Mouse (Mus musculus) C2C12 (cell line): ENCODE results near the gene Actl7b.

ENCODE experiments used
- CEBPB ChIP-seq: IDR thresholded peaks from one replicate; pipeline ENCODE4 v1.6.1; 2011; ENCODE audit warnings: low read depth, mild to moderate bottlenecking, control low read depth, moderate library complexity
- CTCF ChIP-seq: IDR thresholded peaks from one replicate; pipeline ENCODE4 v1.5.1; 2011; ENCODE audit not compliant: control insufficient read depth, insufficient read depth, insufficient read length
- FOSL1 ChIP-seq: IDR thresholded peaks from one replicate; pipeline ENCODE4 v1.8.0; 2011; ENCODE audit warnings: mild to moderate bottlenecking, low read length; ENCODE audit not compliant: poor library complexity, insufficient read depth, severe bottlenecking
- MAX ChIP-seq: IDR thresholded peaks from one replicate; pipeline ENCODE4 v1.6.1; 2011; ENCODE audit warnings: mild to moderate bottlenecking, control low read depth
- MYOD1 ChIP-seq: IDR thresholded peaks from one replicate; pipeline ENCODE4 v1.6.1; 2011; ENCODE audit warnings: low read depth; ENCODE audit not compliant: control insufficient read depth, insufficient read length
- MYOG ChIP-seq: IDR thresholded peaks from one replicate; pipeline ENCODE4 v1.6.1; 2011; ENCODE audit not compliant: control insufficient read depth, insufficient read length; ENCODE audit errors: extremely low read depth
- USF1 ChIP-seq: IDR thresholded peaks from one replicate; pipeline ENCODE4 v1.6.1; 2011; ENCODE audit warnings: low read depth, mild to moderate bottlenecking, control low read depth, moderate library complexity

DNA sequence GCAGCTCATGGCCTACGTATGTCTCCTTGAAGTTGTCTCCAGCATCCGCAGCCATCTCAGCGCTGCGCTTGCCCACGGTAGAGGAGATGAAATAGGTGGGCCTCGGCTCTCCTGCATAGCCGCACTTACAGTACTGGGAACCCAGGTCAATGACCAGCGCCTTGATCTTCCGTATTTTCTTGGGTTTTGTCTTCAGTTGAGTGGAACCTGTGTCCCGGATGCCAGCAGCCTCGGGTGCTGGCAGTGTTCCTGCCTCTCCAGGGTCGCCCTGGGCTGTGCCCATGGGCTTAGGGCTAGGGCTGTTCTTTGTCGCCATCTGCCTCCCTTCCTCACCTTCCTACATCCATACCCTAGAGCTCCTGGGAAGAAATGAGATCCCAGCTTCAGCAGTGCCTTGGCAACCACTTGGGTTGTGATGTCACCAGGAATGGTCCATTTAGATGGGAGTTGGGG is at the start of gene Actl7b:
- TF ChIP-seq CTCF, result no peak
- no peak for TF ChIP-seq MYOG
- TF ChIP-seq CEBPB, result no peak
- no peak for TF ChIP-seq MAX
- TF ChIP-seq USF1, result no peak
- no peak for TF ChIP-seq MYOD1
- TF ChIP-seq FOSL1, result no peak
